ENCODE assay signal across 8 mouse cellular contexts in the genomic region with DNA sequence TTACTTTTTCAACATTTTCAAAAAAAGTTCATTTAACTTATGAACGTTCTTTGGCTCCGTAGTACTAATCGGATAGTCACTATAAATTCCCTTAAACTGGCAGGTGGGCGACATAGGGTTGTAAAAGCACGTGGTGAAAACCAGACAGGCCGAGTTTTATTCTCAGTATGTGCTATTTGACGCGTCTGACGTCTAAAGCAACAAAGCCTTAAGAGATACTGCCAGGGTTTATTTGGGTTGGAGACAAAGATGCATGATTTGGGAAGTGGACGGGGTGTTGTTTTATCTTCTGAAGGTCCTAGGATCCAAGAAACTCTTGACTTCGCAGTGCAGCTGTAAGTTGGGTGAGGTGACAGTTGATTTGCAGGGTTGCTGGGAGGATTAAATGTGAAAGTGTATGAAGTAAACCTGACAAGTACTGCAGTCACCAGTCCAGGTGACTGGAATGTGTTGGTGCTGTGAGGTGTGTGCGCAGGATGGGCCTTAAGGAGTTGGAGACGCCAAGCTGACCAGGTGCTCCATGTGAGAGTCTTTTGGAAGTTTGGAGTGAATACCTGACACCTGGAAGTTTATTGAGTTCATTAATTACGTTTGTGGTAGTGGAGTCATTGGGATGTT. TPM values are rescaled to one million over a fixed set of nuclear protein-coding genes. Genes with fewer than 3 reads are reported as not detected.
A peak's percentile ranks its signal among the peaks of the same experiment; 100 is the strongest.
DNase-seq lines count a peak whose midpoint lies in the region; ATAC-seq lines count a peak whose summit lies in the region.

No protein-coding gene starts in this region.

- H3K9ac ChIP-seq in kidney, embryonic 14.5 days (ENCODE audit: low read depth, low read length): peak overlapping the region; percentile 91
- H3K9ac ChIP-seq in midbrain, embryonic 12.5 days (replicated peaks): peak overlapping the region; percentile 88

- H3K27ac ChIP-seq in kidney, embryonic 14.5 days (ENCODE audit: low read depth, low read length): no peak overlapping the region; the same call in 1 of the 2 replicates
- H3K27ac ChIP-seq in hindbrain, embryonic 10.5 days: peak overlapping the region; percentile 98
- H3K27ac ChIP-seq in midbrain, embryonic 12.5 days (replicated peaks): no peak overlapping the region

- DNase-seq in kidney, postnatal 25 days: no peak
- DNase-seq in MN1 (ENCODE audit: low spot score): peak; percentile 50
- no peak for DNase-seq in hindbrain, embryonic 10.5 days (ENCODE audit: low spot score)
- no peak for DNase-seq in thymus, postnatal 4 days
- no peak for DNase-seq in testis, postnatal 14 days (ENCODE audit: low spot score)
- no peak for DNase-seq in adrenal gland, postnatal 4 days (ENCODE audit: low spot score in 2 of 2)

- no peak for ATAC-seq in kidney, embryonic 14.5 days (ENCODE audit: low FRiP score, low TSS enrichment)
- no peak for ATAC-seq in midbrain, embryonic 12.5 days (ENCODE audit: low FRiP score, low read depth)

- H3K36me3 ChIP-seq in kidney, embryonic 14.5 days (ENCODE audit: control insufficient read depth, insufficient read depth, low read length): peaks cover 33% of the 10 kb centered on the region
- peaks cover 37% of the 10 kb centered on the region for H3K36me3 ChIP-seq in hindbrain, embryonic 10.5 days
- peaks cover 27% of the 10 kb centered on the region for H3K36me3 ChIP-seq in midbrain, embryonic 12.5 days

- no peaks in the 10 kb centered on the region for H3K9me3 ChIP-seq in kidney, embryonic 14.5 days (ENCODE audit: control insufficient read depth, low read length)
- no peaks in the 10 kb centered on the region for H3K9me3 ChIP-seq in hindbrain, embryonic 10.5 days
- H3K9me3 ChIP-seq in midbrain, embryonic 12.5 days: no peaks in the 10 kb centered on the region

- H3K27me3 ChIP-seq in kidney, embryonic 14.5 days (ENCODE audit: control insufficient read depth, insufficient read depth, low read length): no peaks in the 10 kb centered on the region
- no peaks in the 10 kb centered on the region for H3K27me3 ChIP-seq in hindbrain, embryonic 10.5 days (ENCODE audit: insufficient read depth, poor library complexity, severe bottlenecking)
- no peaks in the 10 kb centered on the region for H3K27me3 ChIP-seq in midbrain, embryonic 12.5 days

- H3K4me2 ChIP-seq in kidney, embryonic 14.5 days (replicated peaks; ENCODE audit: low read depth, low read length): peak overlapping the region; percentile 94
- H3K4me2 ChIP-seq in midbrain, embryonic 12.5 days (replicated peaks): peak overlapping the region; percentile 97

- peak overlapping the region; percentile 70 for H3K4me3 ChIP-seq in kidney, embryonic 14.5 days (ENCODE audit: low read length)
- H3K4me3 ChIP-seq in hindbrain, embryonic 10.5 days: peak overlapping the region; percentile 93
- peak overlapping the region; percentile 88 for H3K4me3 ChIP-seq in midbrain, embryonic 12.5 days

- 10% methylated on average over 14 of the region's 14 CpGs for WGBS in kidney, embryonic 14.5 days
- 15% methylated on average over 14 of the region's 14 CpGs for WGBS in hindbrain, embryonic 10.5 days
- WGBS in midbrain, embryonic 12.5 days: 11% methylated on average over 14 of the region's 14 CpGs

- peaks cover 9% of the 10 kb centered on the region for H3K4me1 ChIP-seq in kidney, embryonic 14.5 days (ENCODE audit: control insufficient read depth, insufficient read depth, low read length)
- H3K4me1 ChIP-seq in hindbrain, embryonic 10.5 days (replicated peaks): peaks cover 15% of the 10 kb centered on the region
- peaks cover 18% of the 10 kb centered on the region for H3K4me1 ChIP-seq in midbrain, embryonic 12.5 days

RNA-seq across cellular contexts. Expression of a gene that starts 1.0 kb away (rescaled TPM):
- polyA plus RNA-seq in kidney, embryonic 14.5 days (2014; fragmentation: Nextera tagmentation; extraction: Ambion mirVana): 303 and 365 TPM in 2 replicates
- 387 and 408 TPM in 2 replicates for polyA plus RNA-seq in hindbrain, embryonic 10.5 days (2016; fragmentation: Nextera tagmentation; extraction: Ambion mirVana)
- polyA plus RNA-seq in midbrain, embryonic 12.5 days (2016; fragmentation: Nextera tagmentation; extraction: Ambion mirVana): 350 and 378 TPM in 2 replicates
- 100 to 1,000 TPM; 193 to 196 TPM for total RNA-seq in adrenal gland, postnatal 4 days (2021)

RNA-seq across cellular contexts. Expression of a gene that starts 9.1 kb away (rescaled TPM):
- polyA plus RNA-seq in kidney, embryonic 14.5 days (2014; fragmentation: Nextera tagmentation; extraction: Ambion mirVana): 398 and 493 TPM in 2 replicates
- polyA plus RNA-seq in hindbrain, embryonic 10.5 days (2016; fragmentation: Nextera tagmentation; extraction: Ambion mirVana): 374 and 405 TPM in 2 replicates
- 333 and 349 TPM in 2 replicates for polyA plus RNA-seq in midbrain, embryonic 12.5 days (2016; fragmentation: Nextera tagmentation; extraction: Ambion mirVana)
- 100 to 1,000 TPM; 110 to 113 TPM for total RNA-seq in adrenal gland, postnatal 4 days (2021)

RNA-seq across cellular contexts. Expression of a gene that starts 9.4 kb away (rescaled TPM):
- polyA plus RNA-seq in kidney, embryonic 14.5 days (2014; fragmentation: Nextera tagmentation; extraction: Ambion mirVana): 13.7 and 19.7 TPM in 2 replicates
- 3.3 and 4.5 TPM in 2 replicates for polyA plus RNA-seq in hindbrain, embryonic 10.5 days (2016; fragmentation: Nextera tagmentation; extraction: Ambion mirVana)
- polyA plus RNA-seq in midbrain, embryonic 12.5 days (2016; fragmentation: Nextera tagmentation; extraction: Ambion mirVana): 4.9 and 5.9 TPM in 2 replicates
- 10 to 100 TPM; 45.7 to 50.1 TPM for total RNA-seq in adrenal gland, postnatal 4 days (2021)

RNA-seq across cellular contexts. Expression of a gene that starts 16.0 kb away (rescaled TPM):
- 2.3 and 3.1 TPM in 2 replicates for polyA plus RNA-seq in kidney, embryonic 14.5 days (2014; fragmentation: Nextera tagmentation; extraction: Ambion mirVana)
- polyA plus RNA-seq in hindbrain, embryonic 10.5 days (2016; fragmentation: Nextera tagmentation; extraction: Ambion mirVana): 2.9 and 4.0 TPM in 2 replicates
- 4.6 and 4.7 TPM in 2 replicates for polyA plus RNA-seq in midbrain, embryonic 12.5 days (2016; fragmentation: Nextera tagmentation; extraction: Ambion mirVana)
- 10 to 100 TPM; 20.6 to 22.5 TPM for total RNA-seq in adrenal gland, postnatal 4 days (2021)

RNA-seq across cellular contexts. Expression of a gene that starts 19.5 kb away (rescaled TPM):
- polyA plus RNA-seq in kidney, embryonic 14.5 days (2014; fragmentation: Nextera tagmentation; extraction: Ambion mirVana): 2.3 and 3.0 TPM in 2 replicates
- polyA plus RNA-seq in hindbrain, embryonic 10.5 days (2016; fragmentation: Nextera tagmentation; extraction: Ambion mirVana): 2.7 and 3.2 TPM in 2 replicates
- polyA plus RNA-seq in midbrain, embryonic 12.5 days (2016; fragmentation: Nextera tagmentation; extraction: Ambion mirVana): 4.5 and 6.0 TPM in 2 replicates
- 10 to 100 TPM; 20.6 to 21.9 TPM for total RNA-seq in adrenal gland, postnatal 4 days (2021)
